Mouse (Mus musculus) CD4-positive helper T cell, adult 2 months (primary cell): Measurements from ENCODE around the gene Gm128.

Experiments
- DNase-seq: peaks from one replicate; pipeline ENCODE4 v3.0.0-alpha.2; 2012; ENCODE audit warnings: low read depth, missing footprints, low spot score

The Gm128 gene

GRCm38 (mm10) chr3:95241498-95241897 is at the start of gene Gm128:
Gene Gm128, minus strand, starts transcription at chr3:95241598.
- DNase-seq: no peak

- DNase-seq: no peak
These were observed 49.6 kb upstream of the Gm128 start for GRCm38 (mm10) chr3:95291041-95291440.

- DNase-seq: no peak
These were observed 48.8 kb upstream of the Gm128 start for GRCm38 (mm10) chr3:95290156-95290555.

- DNase-seq: no peak
These were observed 48.0 kb upstream of the Gm128 start for GRCm38 (mm10) chr3:95289419-95289818.

GRCm38 (mm10) chr3:95287541-95287940 is 46.1 kb upstream of the Gm128 start:
- no peak for DNase-seq

GRCm38 (mm10) chr3:95286510-95286909 is 45.1 kb upstream of the Gm128 start:
- DNase-seq: no peak

GRCm38 (mm10) chr3:95286011-95286410 is 44.6 kb upstream of the Gm128 start:
- no peak for DNase-seq

GRCm38 (mm10) chr3:95285390-95285789 is 44.0 kb upstream of the Gm128 start:
- no peak for DNase-seq

GRCm38 (mm10) chr3:95284501-95285281 is 43.3 kb upstream of the Gm128 start:
- no peak for DNase-seq

GRCm38 (mm10) chr3:95284062-95284461 is 42.7 kb upstream of the Gm128 start:
- DNase-seq: no peak

GRCm38 (mm10) chr3:95283589-95283941 is 42.2 kb upstream of the Gm128 start:
- DNase-seq: no peak

- peak; percentile 53 for DNase-seq
These were observed 41.6 kb upstream of the Gm128 start for GRCm38 (mm10) chr3:95282865-95283588.

- DNase-seq: peak; percentile 54
These were observed 41.0 kb upstream of the Gm128 start for GRCm38 (mm10) chr3:95282381-95282864.

- DNase-seq: peak; percentile 98
These were observed 40.1 kb upstream of the Gm128 start, which contains the start of the genes Mindy1 and Prune1 for GRCm38 (mm10) chr3:95281216-95282126. Gene Mindy1, plus strand, starts transcription at chr3:95281345. Gene Prune1, minus strand, starts transcription at chr3:95282076.

GRCm38 (mm10) chr3:95280747-95281146 is 39.3 kb upstream of the Gm128 start:
- DNase-seq: peak; percentile 54

GRCm38 (mm10) chr3:95277149-95277551 is 35.8 kb upstream of the Gm128 start:
- no peak for DNase-seq

- no peak for DNase-seq
These were observed 35.1 kb upstream of the Gm128 start for GRCm38 (mm10) chr3:95276428-95276934.

GRCm38 (mm10) chr3:95275161-95275560 is 33.8 kb upstream of the Gm128 start:
- no peak for DNase-seq

GRCm38 (mm10) chr3:95274453-95274852 is 33.1 kb upstream of the Gm128 start:
- no peak for DNase-seq

- DNase-seq: no peak
These were observed 32.1 kb upstream of the Gm128 start for GRCm38 (mm10) chr3:95273471-95273870.

- no peak for DNase-seq
These were observed 29.5 kb upstream of the Gm128 start for GRCm38 (mm10) chr3:95270766-95271364.
